Mouse (Mus musculus) forebrain, embryonic 16.5 days (tissue): ENCODE results near the gene Il1r1. TPM values are rescaled to one million over a fixed set of nuclear protein-coding genes. Genes with fewer than 3 reads are reported as not detected.

Source experiments
- ATAC-seq: fragments of 200-750 bp; cut with Nextera tagmentation; 2 replicates; pipeline ENCODE4 v1.8.0; 2017; ENCODE audit warnings: mild to moderate bottlenecking, moderate library complexity
- H3K27ac ChIP-seq: fragments of 300-500 bp; sonication (generic); 2 replicates; pipeline ENCODE4 v1.5.1; 2014; ENCODE audit warnings: low read length, control low read depth
- H3K27me3 ChIP-seq: fragments of 300-500 bp; sonication (generic); replicated peaks from 2 replicates; pipeline ENCODE4 v1.6.1; 2014; ENCODE audit warnings: low read length; ENCODE audit not compliant: control insufficient read depth, insufficient read depth
- H3K36me3 ChIP-seq: fragments of 300-500 bp; sonication (generic); 2 replicates; pipeline ENCODE4 v1.6.1; 2014; ENCODE audit not compliant: control insufficient read depth, insufficient read depth
- H3K4me1 ChIP-seq: fragments of 300-500 bp; sonication (generic); replicated peaks from 2 replicates; pipeline ENCODE4 v1.6.1; 2014; ENCODE audit warnings: low read length; ENCODE audit not compliant: control insufficient read depth, insufficient read depth
- H3K4me2 ChIP-seq: fragments of 300-500 bp; sonication (generic); 2 replicates; pipeline ENCODE4 v1.6.1; 2014; ENCODE audit warnings: mild to moderate bottlenecking, low read length, control low read depth
- H3K4me3 ChIP-seq: fragments of 300-500 bp; sonication (generic); replicated peaks from 2 replicates; pipeline ENCODE4 v1.5.1; 2014; ENCODE audit warnings: mild to moderate bottlenecking, low read length, control low read depth
- H3K9ac ChIP-seq: fragments of 300-500 bp; sonication (generic); replicated peaks from 2 replicates; pipeline ENCODE4 v1.6.1; 2014; ENCODE audit warnings: low read depth, low read length, control low read depth
- H3K9me3 ChIP-seq: fragments of 300-500 bp; sonication (generic); 2 replicates; pipeline ENCODE4 v1.6.1; 2016; ENCODE audit warnings: low read length; ENCODE audit not compliant: control insufficient read depth
- WGBS: fragments of 180-500 bp; shearing (Covaris S2); extraction: QIAGEN DNeasy Blood & Tissue Kit; methylation state at CpG from one replicate; pipeline ENCODE4 v1.1.7; 2014; 5-methylcytosine and 5-hydroxymethylcytosine counted together
- polyA plus RNA-seq: library from polyadenylated mRNA; unstranded; fragments of >200 nt; fragmentation: Nextera tagmentation; extraction: Ambion mirVana; gene quantifications from 2 replicates; pipeline ENCODE4 v1.2.1, GENCODE M21; 2015

Gene Il1r1
- polyA plus RNA-seq, 1 experiment from 2014 or later, result 0.44 TPM

- WGBS, result 86% methylated on average over 7 of the region's 7 CpGs
- no peak for ATAC-seq
- peaks cover 6% of the 10 kb centered on the region for H3K4me1 ChIP-seq
- H3K9me3 ChIP-seq, result no peaks in the 10 kb centered on the region
- H3K27me3 ChIP-seq, result no peaks in the 10 kb centered on the region
- H3K9ac ChIP-seq, result no peak overlapping the region
- H3K4me3 ChIP-seq, result no peak overlapping the region
- H3K4me2 ChIP-seq, result no peak overlapping the region
- no peak overlapping the region for H3K27ac ChIP-seq
- no peaks in the 10 kb centered on the region for H3K36me3 ChIP-seq
Observed at GRCm38 (mm10) chr1:40263122-40263498, 38.2 kb downstream of the Il1r1 start.

- Histone ChIP-seq H3K4me2 (no peak overlapping the region), H3K9ac (no peak overlapping the region), H3K27ac (no peak overlapping the region), H3K9me3 (no peaks in the 10 kb centered on the region), H3K4me3 (no peak overlapping the region), H3K27me3 (no peaks in the 10 kb centered on the region), H3K4me1 (peaks cover 6% of the 10 kb centered on the region), H3K36me3 (no peaks in the 10 kb centered on the region)
- WGBS, result 92% methylated on average over 8 of the region's 8 CpGs
- ATAC-seq, result no peak
Observed at GRCm38 (mm10) chr1:40263679-40264078, 38.8 kb downstream of the Il1r1 start.

GRCm38 (mm10) chr1:40265301-40265835, 40.5 kb downstream of the Il1r1 start:
- Histone ChIP-seq H3K4me3 (no peak overlapping the region), H3K9me3 (no peaks in the 10 kb centered on the region), H3K4me1 (peaks cover 6% of the 10 kb centered on the region), H3K4me2 (no peak overlapping the region), H3K36me3 (no peaks in the 10 kb centered on the region), H3K27me3 (no peaks in the 10 kb centered on the region), H3K27ac (no peak overlapping the region), H3K9ac (no peak overlapping the region)
- ATAC-seq, result no peak
- 86% methylated on average over 6 of the region's 6 CpGs for WGBS

- H3K4me3 ChIP-seq, result peak overlapping the region; percentile 41
- WGBS, result 2% methylated on average over 36 of the region's 36 CpGs
- no peak overlapping the region for H3K27ac ChIP-seq
- peaks cover 6% of the 10 kb centered on the region for H3K4me1 ChIP-seq
- H3K9ac ChIP-seq, result peak overlapping the region; percentile 52
- peak overlapping the region; percentile 75 for H3K4me2 ChIP-seq
- no peaks in the 10 kb centered on the region for H3K27me3 ChIP-seq
- H3K36me3 ChIP-seq, result no peaks in the 10 kb centered on the region
- ATAC-seq, result peak; percentile 86
- no peaks in the 10 kb centered on the region for H3K9me3 ChIP-seq
Observed at GRCm38 (mm10) chr1:40266431-40267260, 41.8 kb downstream of the Il1r1 start.

- Histone ChIP-seq H3K27ac (no peak overlapping the region), H3K9ac (no peak overlapping the region), H3K27me3 (no peaks in the 10 kb centered on the region), H3K4me3 (no peak overlapping the region), H3K36me3 (no peaks in the 10 kb centered on the region), H3K4me2 (no peak overlapping the region), H3K4me1 (peaks cover 6% of the 10 kb centered on the region), H3K9me3 (no peaks in the 10 kb centered on the region)
- ATAC-seq, result no peak
- WGBS, result 80% methylated on average over 6 of the region's 6 CpGs
Observed at GRCm38 (mm10) chr1:40267846-40268245, 43.0 kb downstream of the Il1r1 start.

- no peak overlapping the region for H3K27ac ChIP-seq
- 95% methylated on average over 6 of the region's 6 CpGs for WGBS
- no peak for ATAC-seq
- H3K36me3 ChIP-seq, result no peaks in the 10 kb centered on the region
- H3K4me3 ChIP-seq, result no peak overlapping the region
- no peak overlapping the region for H3K4me2 ChIP-seq
- no peaks in the 10 kb centered on the region for H3K9me3 ChIP-seq
- H3K27me3 ChIP-seq, result no peaks in the 10 kb centered on the region
- H3K9ac ChIP-seq, result no peak overlapping the region
- peaks cover 6% of the 10 kb centered on the region for H3K4me1 ChIP-seq
Observed at GRCm38 (mm10) chr1:40268536-40268935, 43.7 kb downstream of the Il1r1 start.

- peaks cover 6% of the 10 kb centered on the region for H3K4me1 ChIP-seq
- no peak overlapping the region for H3K4me2 ChIP-seq
- no peaks in the 10 kb centered on the region for H3K27me3 ChIP-seq
- no peaks in the 10 kb centered on the region for H3K36me3 ChIP-seq
- no peak overlapping the region for H3K27ac ChIP-seq
- ATAC-seq, result no peak
- no peak overlapping the region for H3K4me3 ChIP-seq
- H3K9me3 ChIP-seq, result no peaks in the 10 kb centered on the region
- WGBS, result 92% methylated on average over 12 of the region's 12 CpGs
- H3K9ac ChIP-seq, result no peak overlapping the region
Observed at GRCm38 (mm10) chr1:40270415-40270814, 45.5 kb downstream of the Il1r1 start.

- no peak for ATAC-seq
- 91% methylated on average over 4 of the region's 4 CpGs for WGBS
- Histone ChIP-seq H3K4me1 (peaks cover 5% of the 10 kb centered on the region), H3K27me3 (no peaks in the 10 kb centered on the region), H3K9ac (no peak overlapping the region), H3K9me3 (no peaks in the 10 kb centered on the region), H3K4me2 (no peak overlapping the region), H3K27ac (no peak overlapping the region), H3K4me3 (no peak overlapping the region), H3K36me3 (no peaks in the 10 kb centered on the region)
Observed at GRCm38 (mm10) chr1:40271052-40271451, 46.2 kb downstream of the Il1r1 start.

GRCm38 (mm10) chr1:40271486-40272055, 46.7 kb downstream of the Il1r1 start:
- Histone ChIP-seq H3K27ac (no peak overlapping the region), H3K27me3 (no peaks in the 10 kb centered on the region), H3K4me2 (no peak overlapping the region), H3K4me3 (no peak overlapping the region), H3K4me1 (peaks cover under 1% of the 10 kb centered on the region; the same call in 1 of the 2 replicates), H3K9me3 (no peaks in the 10 kb centered on the region), H3K36me3 (no peaks in the 10 kb centered on the region), H3K9ac (no peak overlapping the region)
- ATAC-seq, result no peak
- 94% methylated on average over 10 of the region's 10 CpGs for WGBS
